In the genomic region with DNA sequence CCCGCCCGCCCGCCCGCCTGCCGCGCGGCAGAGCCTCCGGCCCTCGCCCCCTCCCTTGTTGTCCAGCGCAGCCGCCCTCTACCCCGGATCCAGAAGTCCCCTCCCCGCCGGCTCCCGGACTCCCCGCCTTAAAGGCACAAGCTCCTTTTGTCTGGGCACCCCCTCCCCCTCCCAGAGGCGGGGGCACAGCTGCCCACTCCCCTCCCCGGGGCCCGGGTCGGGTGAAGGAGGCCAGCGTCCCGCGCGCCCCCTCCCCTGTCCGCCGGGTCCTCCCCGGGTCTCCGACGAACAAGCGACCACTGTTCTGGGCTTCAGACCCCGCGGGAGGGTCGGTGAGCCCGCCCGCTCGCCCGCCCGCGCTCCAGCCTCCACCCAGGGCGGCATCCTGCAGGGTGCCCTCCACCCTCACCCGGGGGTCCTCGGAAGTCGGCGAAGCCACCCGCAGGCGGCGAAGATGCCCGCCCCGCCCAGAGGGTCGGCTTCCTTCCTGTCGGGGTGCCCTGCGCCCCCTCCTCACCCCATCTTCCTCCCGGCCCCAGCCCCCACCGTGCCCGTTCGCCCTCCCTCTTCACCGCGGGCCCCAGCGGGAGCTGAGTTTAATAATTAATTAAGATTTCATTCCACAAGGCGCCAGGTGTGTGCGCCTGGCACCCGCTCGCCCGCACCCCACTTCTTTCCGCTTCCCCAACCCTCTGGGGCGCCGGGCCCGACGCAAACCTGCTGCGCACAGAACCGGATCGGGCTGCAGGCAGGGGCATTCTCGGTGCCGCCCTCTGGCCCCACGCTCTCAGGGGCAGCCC, we compare ENCODE assay signal across 8 mouse cellular contexts. TPM values are rescaled to one million over a fixed set of nuclear protein-coding genes. Genes with fewer than 3 reads are reported as not detected.
DNase-seq lines count a peak whose midpoint lies in the region; ATAC-seq lines count a peak whose summit lies in the region.

A gene (minus strand): TSS at position 746 of the 800 bp plus-strand sequence.

- 0 out of 2 replicates have a peak, but pooled peaks have one; percentile 17 for ATAC-seq in common myeloid progenitor, adult 5-6 weeks (replicated peaks; ENCODE audit: low read depth, poor library complexity, severe bottlenecking)
- peak; percentile 82 for ATAC-seq in hindbrain, embryonic 13.5 days (ENCODE audit: low FRiP score)

- peak within 1 kb of the TSS; percentile 75 for H3K4me3 ChIP-seq in hindbrain, embryonic 13.5 days

- peak within 1 kb of the TSS; percentile 88 for H3K9ac ChIP-seq in hindbrain, embryonic 13.5 days

- peak; percentile 79 for DNase-seq in adipocyte (ENCODE audit: low spot score)
- peak; percentile 66 for DNase-seq in gastrocnemius, adult 18-20 months (ENCODE audit: low spot score)
- DNase-seq in layer of hippocampus, postnatal 36 days: peak; percentile 70 to 74
- peak; percentile 82 for DNase-seq in lung, postnatal 14 days
- DNase-seq in retina, postnatal 1 day: peak; percentile 95
- DNase-seq in urinary bladder, postnatal 25 days (ENCODE audit: low spot score): peak; percentile 64

- H3K4me1 ChIP-seq in hindbrain, embryonic 13.5 days (replicated peaks): peaks cover 42% of the 10 kb centered on the region

- peak within 1 kb of the TSS; percentile 91 for H3K27ac ChIP-seq in hindbrain, embryonic 13.5 days

- no peaks in the 10 kb centered on the region for H3K9me3 ChIP-seq in hindbrain, embryonic 13.5 days

- WGBS in hindbrain, embryonic 13.5 days: under 1% methylated on average over 55 of the region's 75 CpGs

- H3K4me2 ChIP-seq in hindbrain, embryonic 13.5 days: peak within 1 kb of the TSS; percentile 76

- H3K27me3 ChIP-seq in hindbrain, embryonic 13.5 days: no peaks in the 10 kb centered on the region

- H3K36me3 ChIP-seq in hindbrain, embryonic 13.5 days: peaks cover 10% of the 10 kb centered on the region

RNA-seq across cellular contexts. Expression of the gene that starts here (rescaled TPM):
- 23.4 and 32.4 TPM in 2 replicates for total RNA-seq in common myeloid progenitor, adult 5-6 weeks (2017)
- 10 to 100 TPM; 14.3 to 17.9 TPM for total RNA-seq in gastrocnemius, adult 18-20 months (2021)
- polyA plus RNA-seq in hindbrain, embryonic 13.5 days (2015; fragmentation: Nextera tagmentation; extraction: Ambion mirVana): 10.1 and 11.7 TPM in 2 replicates
- total RNA-seq in layer of hippocampus, postnatal 36 days (2021): 10 to 100 TPM; 43.7 to 48.8 TPM

Comparison
In these comparisons a context has a peak if more than half of its experiments do, and no peak if none do; other contexts are left out.
1. Peak in every context shown above with its lines: DNase-seq, ATAC-seq, H3K4me3 ChIP-seq and H3K27ac ChIP-seq.